Mouse (Mus musculus): ENCODE measurements around the gene Hs3st2. TPM values are rescaled to one million over a fixed set of nuclear protein-coding genes. Genes with fewer than 3 reads are reported as not detected.

Hs3st2 gene
- polyA plus RNA-seq, 1 experiment from 2014 or later, result 0.25 TPM

- H3K36me3 ChIP-seq, result no peaks in the 10 kb centered on the region
- H3K9me3 ChIP-seq (replicated peaks), result no peaks in the 10 kb centered on the region
- 0 out of 2 replicates have a peak, but pooled peaks cover 3% of the 10 kb centered on the region for H3K4me1 ChIP-seq
- H3K27me3 ChIP-seq (ENCODE audit: low read depth, poor library complexity, severe bottlenecking), result no peaks in the 10 kb centered on the region
- H3K4me3 ChIP-seq, result no peak overlapping the region
- H3K27ac ChIP-seq (replicated peaks), result no peak overlapping the region
- DNase-seq (ENCODE audit: low spot score), result no peak
- 88% methylated on average over 6 of the region's 6 CpGs for WGBS
These were observed 142.0 kb downstream of the Hs3st2 start for GRCm38 (mm10) chr7:121533639-121534038.

GRCm38 (mm10) chr7:121534386-121534785 is 142.7 kb downstream of the Hs3st2 start:
- Histone ChIP-seq H3K27ac (replicated peaks) (no peak overlapping the region), H3K9me3 (replicated peaks) (no peaks in the 10 kb centered on the region), H3K36me3 (no peaks in the 10 kb centered on the region), H3K4me1 (0 out of 2 replicates have a peak, but pooled peaks cover 3% of the 10 kb centered on the region), H3K4me3 (no peak overlapping the region), H3K27me3 (ENCODE audit: low read depth, poor library complexity, severe bottlenecking) (no peaks in the 10 kb centered on the region)
- no peak for DNase-seq (ENCODE audit: low spot score)
- 79% methylated on average over 7 of the region's 7 CpGs for WGBS

- Histone ChIP-seq H3K36me3 (no peaks in the 10 kb centered on the region), H3K27me3 (ENCODE audit: low read depth, poor library complexity, severe bottlenecking) (no peaks in the 10 kb centered on the region), H3K9me3 (replicated peaks) (no peaks in the 10 kb centered on the region), H3K27ac (replicated peaks) (no peak overlapping the region), H3K4me3 (no peak overlapping the region), H3K4me1 (0 out of 2 replicates have a peak, but pooled peaks cover 3% of the 10 kb centered on the region)
- 86% methylated on average over 4 of the region's 4 CpGs for WGBS
- DNase-seq (ENCODE audit: low spot score), result no peak
These were observed 144.3 kb downstream of the Hs3st2 start for GRCm38 (mm10) chr7:121535987-121536386.

GRCm38 (mm10) chr7:121539405-121540275 is 148.0 kb downstream of the Hs3st2 start:
- no peak overlapping the region for H3K27ac ChIP-seq (replicated peaks)
- DNase-seq (ENCODE audit: low spot score), result peak; percentile 14
- 59% methylated on average over 19 of the region's 19 CpGs for WGBS
- H3K9me3 ChIP-seq (replicated peaks), result no peaks in the 10 kb centered on the region
- H3K4me3 ChIP-seq, result no peak overlapping the region
- no peaks in the 10 kb centered on the region for H3K27me3 ChIP-seq (ENCODE audit: low read depth, poor library complexity, severe bottlenecking)
- H3K4me1 ChIP-seq, result no peaks in the 10 kb centered on the region
- no peaks in the 10 kb centered on the region for H3K36me3 ChIP-seq

- Histone ChIP-seq H3K4me1 (no peaks in the 10 kb centered on the region), H3K4me3 (no peak overlapping the region), H3K36me3 (no peaks in the 10 kb centered on the region), H3K9me3 (replicated peaks) (no peaks in the 10 kb centered on the region), H3K27ac (replicated peaks) (no peak overlapping the region), H3K27me3 (ENCODE audit: low read depth, poor library complexity, severe bottlenecking) (no peaks in the 10 kb centered on the region)
- DNase-seq (ENCODE audit: low spot score), result no peak
- WGBS, result 53% methylated on average over 2 of the region's 2 CpGs
These were observed 150.8 kb downstream of the Hs3st2 start for GRCm38 (mm10) chr7:121542458-121542857.

GRCm38 (mm10) chr7:121549329-121550022 is 157.8 kb downstream of the Hs3st2 start:
- WGBS, result 76% methylated on average over 18 of the region's 18 CpGs
- no peaks in the 10 kb centered on the region for H3K36me3 ChIP-seq
- H3K27ac ChIP-seq (replicated peaks), result no peak overlapping the region
- no peaks in the 10 kb centered on the region for H3K4me1 ChIP-seq
- H3K9me3 ChIP-seq (replicated peaks), result no peaks in the 10 kb centered on the region
- no peak overlapping the region for H3K4me3 ChIP-seq
- H3K27me3 ChIP-seq (ENCODE audit: low read depth, poor library complexity, severe bottlenecking), result no peaks in the 10 kb centered on the region
- DNase-seq (ENCODE audit: low spot score), result no peak

All from midbrain, embryonic 10.5 days (tissue).